ENCODE assay signal across 22 mouse cellular contexts in the genomic region with DNA sequence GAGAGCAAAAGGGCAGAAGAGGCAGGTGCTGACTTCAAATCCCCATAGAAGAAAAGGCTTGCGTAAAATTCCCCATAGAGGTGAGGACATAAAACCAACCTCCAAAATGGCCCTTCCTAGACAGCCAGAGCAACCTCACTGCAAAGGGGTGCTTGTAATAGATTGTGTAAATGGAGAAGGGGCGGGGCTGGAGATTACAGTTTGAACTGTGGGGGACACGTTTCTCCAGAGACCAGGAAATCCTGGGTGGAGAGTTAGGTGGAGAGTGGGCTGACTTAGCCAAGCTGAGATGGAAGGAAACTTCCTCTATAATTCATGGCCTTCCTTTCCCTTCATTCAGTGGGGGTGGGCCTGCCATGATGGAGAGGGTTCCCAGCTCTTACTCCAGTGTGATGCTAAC.
A peak's percentile ranks its signal among the peaks of the same experiment; 100 is the strongest.
DNase-seq lines count a peak whose midpoint lies in the region; ATAC-seq lines count a peak whose summit lies in the region.
"Had no signal": no experiment of that assay in that cellular context is flagged by ENCODE, and none has a peak within 500 bp of the region (broad histone marks: within the 10 kb centered on the region; RNA-seq: fewer than 3 reads in every experiment).

No protein-coding gene starts in this region.

- H3K4me2 ChIP-seq in heart, embryonic 15.5 days: peak overlapping the region; percentile 60
- H3K4me2 ChIP-seq: embryonic facial prominence, embryonic 12.5 days; forebrain, embryonic 15.5 days; hindbrain, embryonic 12.5 days had no signal

- H3K27ac ChIP-seq in heart, embryonic 10.5 days: peak overlapping the region; percentile 37; the same call in 1 of the 2 replicates
- peak overlapping the region; percentile 6; the same call in 1 of the 2 replicates for H3K27ac ChIP-seq in heart, embryonic 15.5 days
- H3K27ac ChIP-seq: embryonic facial prominence, embryonic 12.5 days; forebrain, embryonic 15.5 days; hindbrain, embryonic 12.5 days had no signal

- H3K4me1 ChIP-seq in heart, embryonic 10.5 days: peaks cover 77% of the 10 kb centered on the region
- H3K4me1 ChIP-seq in heart, embryonic 15.5 days (replicated peaks): peaks cover 65% of the 10 kb centered on the region
- H3K4me1 ChIP-seq: forebrain, embryonic 15.5 days; hindbrain, embryonic 12.5 days had no signal

- intact Hi-C loops in heart, postnatal 10 days (cut with DNase I): no loop called here
- intact Hi-C loops in heart, postnatal 36 days (cut with DNase I): no loop called here

- no peak overlapping the region for H3K4me3 ChIP-seq in heart, embryonic 10.5 days
- peak overlapping the region; percentile 52; the same call in 1 of the 2 replicates for H3K4me3 ChIP-seq in heart, embryonic 15.5 days
- H3K4me3 ChIP-seq: embryonic facial prominence, embryonic 12.5 days; forebrain, embryonic 15.5 days; hindbrain, embryonic 12.5 days had no signal

- no peak overlapping the region for H3K9ac ChIP-seq in heart, embryonic 15.5 days
- H3K9ac ChIP-seq: embryonic facial prominence, embryonic 12.5 days; forebrain, embryonic 15.5 days; hindbrain, embryonic 12.5 days had no signal

- WGBS in heart, embryonic 10.5 days: 59% methylated on average over 3 of the region's 3 CpGs
- 59% methylated on average over 3 of the region's 3 CpGs for WGBS in heart, embryonic 15.5 days

- no peaks in the 10 kb centered on the region for H3K27me3 ChIP-seq in heart, embryonic 10.5 days (ENCODE audit: insufficient read depth, poor library complexity, severe bottlenecking)
- H3K27me3 ChIP-seq in heart, embryonic 15.5 days: no peaks in the 10 kb centered on the region
- H3K27me3 ChIP-seq: embryonic facial prominence, embryonic 12.5 days; forebrain, embryonic 15.5 days; hindbrain, embryonic 12.5 days; Patski had no signal

- H3K9me3 ChIP-seq in heart, embryonic 10.5 days: no peaks in the 10 kb centered on the region
- H3K9me3 ChIP-seq in heart, embryonic 15.5 days (replicated peaks): no peaks in the 10 kb centered on the region
- H3K9me3 ChIP-seq: embryonic facial prominence, embryonic 12.5 days; forebrain, embryonic 15.5 days; hindbrain, embryonic 12.5 days had no signal

- no peak for DNase-seq in heart, embryonic 10.5 days (ENCODE audit: low spot score)
- DNase-seq in heart, postnatal 10 days: no peak
- DNase-seq in heart, postnatal 36 days: no peak
- DNase-seq in 416B (ENCODE audit: low read depth): peak; percentile 60
- DNase-seq in cerebellum, adult 11 months: no peak
- no peak for DNase-seq in embryo, embryonic 10 days (ENCODE audit: low spot score)
- DNase-seq: adrenal gland, postnatal 14 days; cerebellum, adult 18-20 months; cerebellum, adult 9-11 months; cerebellum, postnatal 36 days; gastrocnemius, postnatal 10 days; kidney, adult 8-10 months had no signal

- no peak for ATAC-seq in heart, embryonic 15.5 days (replicated peaks; ENCODE audit: insufficient number of reproducible peaks, insufficient read depth, low FRiP score, low read depth)
- ATAC-seq in hematopoietic stem cell, adult 5-6 weeks (replicated peaks in 1 of 2; ENCODE audit: insufficient read depth in 1 of 2, low FRiP score in 2 of 2, low TSS enrichment in 1 of 2, low read depth in 1 of 2, poor library complexity in 2 of 2, severe bottlenecking in 2 of 2): peak; percentile 46 to 50
- ATAC-seq: activated CD4-positive, CD25-positive, alpha-beta regulatory T cell, adult 4 months; forebrain, embryonic 15.5 days; hindbrain, embryonic 16.5 days; inflammation-experienced regulatory T-cells, adult 6 months; intestine, postnatal 0 days; Patski had no signal

- H3K36me3 ChIP-seq in heart, embryonic 10.5 days: 0 out of 2 replicates have a peak, but pooled peaks cover 2% of the 10 kb centered on the region
- H3K36me3 ChIP-seq in heart, embryonic 15.5 days: no peaks in the 10 kb centered on the region
- H3K36me3 ChIP-seq: embryonic facial prominence, embryonic 12.5 days; forebrain, embryonic 15.5 days; hindbrain, embryonic 12.5 days had no signal
